Mouse (Mus musculus): ENCODE data around the gene St6gal1.
A peak's percentile ranks its signal among the peaks of the same experiment; 100 is the strongest.

Gene St6gal1

DNA sequence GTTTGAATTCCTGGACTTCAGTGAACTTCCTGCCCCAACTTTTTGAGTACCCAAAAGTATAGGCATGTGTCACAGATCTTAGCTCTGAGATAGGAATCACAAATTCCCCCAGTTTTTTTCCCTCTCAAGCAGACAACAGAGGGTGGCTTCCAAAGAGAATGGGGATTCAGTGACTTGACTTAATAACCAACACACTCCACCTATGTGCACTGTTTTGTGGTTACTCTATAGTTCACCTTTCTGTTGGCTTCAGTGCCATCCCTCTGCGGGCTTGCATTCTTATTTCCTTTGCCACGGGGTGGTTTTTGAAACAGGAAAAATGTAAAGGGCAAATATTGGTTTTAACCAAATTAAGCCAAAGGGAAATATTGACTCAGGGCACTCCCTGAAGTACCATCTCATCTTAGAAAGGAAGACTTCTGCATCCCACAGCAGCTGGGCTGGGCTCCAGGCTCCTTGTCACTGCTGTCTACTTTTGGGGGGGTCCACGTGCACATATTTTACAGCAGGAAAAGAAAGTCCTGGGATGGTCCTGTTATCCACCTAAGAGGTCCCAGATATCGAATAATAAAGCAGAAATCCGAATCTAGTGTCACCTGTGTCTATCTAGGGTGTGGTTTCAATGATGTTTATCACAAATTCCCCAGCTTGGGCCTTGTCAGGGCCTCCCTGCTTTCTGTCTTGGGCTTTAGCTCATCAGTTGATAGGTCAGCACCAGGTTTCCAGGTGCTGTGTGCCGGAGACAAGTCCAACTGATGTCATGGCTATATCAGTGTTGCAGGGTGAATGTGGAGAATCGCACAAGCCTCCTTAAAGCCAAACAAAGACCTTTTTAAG lies 75.6 kb downstream of the St6gal1 start:
- no peak for DNase-seq (ENCODE audit: low spot score)

GRCm38 (mm10) chr16:23301762-23302161 lies 77.2 kb downstream of the St6gal1 start:
- DNase-seq (ENCODE audit: low spot score), result no peak

GRCm38 (mm10) chr16:23305830-23306623 lies 81.5 kb downstream of the St6gal1 start:
- no peak for DNase-seq (ENCODE audit: low spot score)

DNA sequence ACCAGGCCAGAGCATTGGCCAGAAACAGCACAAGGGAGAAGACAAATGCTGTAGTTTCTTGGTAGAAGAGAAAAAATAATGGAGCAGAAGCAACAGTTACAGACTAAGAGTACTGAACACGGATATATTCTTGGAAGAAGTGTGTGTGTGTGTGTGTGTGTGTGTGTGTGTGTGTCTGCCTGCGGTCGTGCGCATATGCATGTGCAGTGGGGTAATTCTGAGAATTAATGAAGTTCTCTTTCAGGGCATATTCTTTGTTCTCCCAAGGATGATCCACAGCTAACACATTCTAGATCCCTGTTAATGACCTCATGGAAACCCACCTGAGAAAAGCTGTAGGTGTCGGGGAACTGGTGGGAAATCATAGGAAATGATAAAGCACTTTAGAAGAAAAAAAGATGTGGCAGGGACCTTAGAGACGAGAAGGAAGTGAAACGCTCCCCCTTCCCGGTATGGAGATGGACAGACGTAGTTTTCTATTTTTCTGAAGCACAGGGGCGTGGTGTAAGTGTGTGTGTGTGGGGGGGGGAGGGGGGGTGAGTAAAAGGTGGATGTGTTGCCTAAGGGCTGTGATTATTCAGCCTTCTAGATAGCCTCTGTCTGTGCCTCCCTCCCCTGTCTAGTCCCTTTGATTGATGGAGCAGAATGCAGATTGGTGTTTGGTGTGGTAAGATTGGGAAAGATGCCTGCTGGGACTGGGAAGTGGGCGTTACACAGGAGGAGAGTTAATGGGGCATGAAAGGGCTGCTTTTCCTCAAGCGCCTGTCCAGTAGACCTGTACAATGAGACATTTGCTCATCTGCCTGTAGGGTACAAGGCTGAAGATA lies 82.8 kb downstream of the St6gal1 start:
- DNase-seq (ENCODE audit: low spot score), result peak; percentile 69

DNA sequence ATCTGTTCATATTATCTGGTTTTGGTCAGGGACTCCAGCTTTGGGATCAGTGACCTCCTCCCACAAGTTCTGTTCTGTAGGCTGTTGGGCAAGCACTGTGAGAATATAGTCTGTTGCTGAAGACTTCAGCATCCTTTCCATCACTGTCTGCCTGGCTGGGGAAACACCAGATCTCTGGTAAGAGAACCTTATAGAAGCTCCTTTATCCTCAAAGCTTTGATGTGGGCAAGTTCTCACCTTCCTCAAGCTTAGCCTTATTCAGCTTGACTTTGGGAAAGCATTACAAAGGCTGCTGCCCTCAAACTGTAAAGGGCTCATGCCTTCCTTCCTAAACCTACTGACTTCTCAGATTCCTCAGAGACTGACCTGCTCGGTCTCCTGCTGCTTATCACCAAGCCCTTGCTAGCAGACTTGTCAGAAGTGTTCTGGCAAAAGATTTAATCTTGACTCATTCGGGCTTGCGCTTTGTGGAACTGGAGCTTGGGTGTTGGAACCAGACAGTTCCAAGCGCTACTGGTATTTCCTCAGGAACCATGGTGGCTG lies 83.5 kb downstream of the St6gal1 start:
- DNase-seq (ENCODE audit: low spot score), result no peak

- no peak for DNase-seq (ENCODE audit: low spot score)
These were observed 84.5 kb downstream of the St6gal1 start for GRCm38 (mm10) chr16:23309080-23309479.

GRCm38 (mm10) chr16:23312604-23313003 lies 88.1 kb downstream of the St6gal1 start:
- no peak for DNase-seq (ENCODE audit: low spot score)

DNA sequence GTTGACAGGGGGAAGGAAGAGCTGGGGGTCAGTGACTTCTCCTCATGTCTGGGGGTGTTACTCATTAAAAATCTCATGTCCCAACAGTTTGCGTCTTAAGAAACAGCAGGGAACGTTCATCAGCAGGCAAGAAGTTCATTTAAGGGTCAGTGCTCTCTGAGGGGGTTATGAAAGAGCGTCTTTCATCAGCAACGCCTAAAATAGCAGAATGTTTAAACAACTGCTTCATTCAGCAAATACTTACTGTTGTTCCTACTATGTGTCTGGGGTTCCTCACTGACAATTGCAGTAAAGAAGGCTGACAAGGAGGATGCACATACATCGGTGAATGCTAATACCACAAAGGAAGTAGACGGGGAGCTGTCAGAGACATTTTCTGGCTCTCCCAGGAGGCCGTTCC lies 90.2 kb downstream of the St6gal1 start:
- peak; percentile 57 for DNase-seq (ENCODE audit: low spot score)

DNA sequence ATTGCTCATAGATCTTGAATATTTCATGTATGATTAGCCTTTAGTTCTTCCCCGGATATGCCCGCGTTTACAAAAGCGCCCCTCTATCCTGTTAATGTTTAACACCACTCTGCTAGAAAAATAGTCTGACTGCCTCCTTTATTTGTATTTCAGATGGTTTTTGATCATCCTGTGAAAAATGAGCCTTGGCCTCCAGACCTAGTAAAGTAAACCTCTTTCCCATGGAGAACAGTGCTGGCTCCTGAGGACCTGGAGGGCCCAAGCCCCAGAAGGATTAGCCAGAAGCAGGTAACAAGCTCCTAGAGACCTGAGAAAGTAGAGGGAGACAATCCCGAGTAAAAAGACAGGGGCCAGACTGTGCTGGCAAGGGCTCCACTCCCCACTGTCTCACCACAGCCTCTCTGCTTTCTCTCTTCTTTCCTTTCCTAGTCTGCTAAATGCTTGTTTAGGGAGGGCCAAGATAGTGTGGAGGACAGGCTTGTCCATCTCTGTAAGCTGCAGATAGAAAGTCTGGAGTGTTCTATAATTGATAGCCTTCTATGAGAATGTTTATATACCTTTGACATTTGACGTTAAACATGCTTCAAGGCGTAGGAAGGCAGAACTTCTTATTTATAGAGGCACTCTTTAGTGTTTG lies 93.0 kb downstream of the St6gal1 start:
- no peak for DNase-seq (ENCODE audit: low spot score)

DNA sequence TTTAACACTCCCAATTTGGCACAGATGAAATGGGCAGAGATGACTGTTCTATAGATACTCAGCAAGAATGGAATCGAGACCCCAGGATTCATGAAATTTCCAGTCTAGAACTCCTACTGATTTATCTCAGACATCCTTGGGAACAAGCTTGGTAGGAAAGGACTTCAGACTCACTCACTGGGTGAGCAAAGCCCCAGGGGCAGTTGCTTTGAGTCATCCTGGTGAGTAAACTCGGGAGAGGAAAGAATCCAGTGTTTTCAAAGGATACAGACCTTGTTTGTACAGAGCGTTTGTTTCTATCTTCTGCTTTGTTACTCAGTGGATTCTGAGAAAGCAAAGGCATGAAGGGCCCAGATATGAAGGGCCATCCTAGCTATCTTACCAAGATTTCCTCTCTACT lies 95.5 kb downstream of the St6gal1 start:
- no peak for DNase-seq (ENCODE audit: low spot score)

DNA sequence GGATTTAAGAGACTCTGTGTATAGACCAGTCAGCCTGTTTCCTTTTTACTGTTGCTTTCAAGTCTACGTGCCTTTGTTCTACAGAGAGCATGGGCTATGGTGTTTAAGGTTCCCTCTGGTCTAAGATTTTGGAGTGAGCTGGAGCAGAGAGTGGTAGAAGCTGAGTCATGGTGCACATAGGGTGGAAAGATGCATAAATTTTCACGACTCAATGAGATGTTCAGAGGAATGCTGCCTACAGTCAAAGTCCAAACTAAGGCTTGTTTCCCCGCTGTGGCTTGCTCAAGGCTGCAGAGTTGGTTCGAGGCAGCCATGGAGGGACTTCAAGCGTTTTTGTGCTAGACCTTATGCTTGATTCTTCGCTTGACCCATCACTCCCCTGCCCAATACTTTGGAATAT lies 96.0 kb downstream of the St6gal1 start:
- DNase-seq (ENCODE audit: low spot score), result no peak

DNA sequence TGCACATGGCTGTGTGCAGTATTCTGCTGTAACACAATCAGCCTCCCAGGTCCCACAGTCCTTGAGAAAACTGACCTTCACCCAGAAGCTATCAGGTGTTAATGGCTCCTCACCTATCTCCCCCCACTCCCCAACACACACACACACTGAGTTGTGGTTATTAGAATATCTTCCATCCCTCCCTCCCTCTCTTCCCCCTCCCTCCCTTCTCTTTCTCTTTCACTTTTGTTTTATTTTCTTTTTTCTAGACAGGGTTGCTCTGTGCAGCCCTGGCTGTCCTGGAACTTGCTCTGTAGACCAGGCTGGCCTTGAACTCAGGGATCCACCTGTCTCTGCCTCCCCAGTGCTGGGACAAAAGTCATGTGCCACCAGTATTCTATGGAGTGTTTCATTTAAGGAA lies 97.9 kb downstream of the St6gal1 start:
- no peak for DNase-seq (ENCODE audit: low spot score)

DNA sequence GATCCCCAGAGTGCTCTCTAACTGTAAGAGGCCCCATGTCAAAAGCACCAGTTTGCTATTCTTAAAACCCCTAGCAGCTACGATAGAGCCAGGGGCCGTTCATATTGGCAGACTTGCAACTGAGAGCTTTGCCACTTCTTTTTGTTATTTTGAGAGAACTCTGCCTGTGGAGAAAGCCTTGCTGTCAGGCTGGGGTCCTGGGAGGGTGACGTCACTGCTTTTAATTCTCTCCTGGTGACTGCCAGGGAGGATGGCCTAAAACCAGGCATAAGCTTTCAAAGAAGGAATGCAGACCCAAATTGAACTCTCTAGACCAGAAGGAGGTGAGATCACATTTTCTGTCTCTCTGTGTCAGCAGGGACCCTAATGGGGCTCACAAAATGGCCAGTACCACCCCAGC lies 99.4 kb downstream of the St6gal1 start:
- peak; percentile 34 for DNase-seq (ENCODE audit: low spot score)

DNA sequence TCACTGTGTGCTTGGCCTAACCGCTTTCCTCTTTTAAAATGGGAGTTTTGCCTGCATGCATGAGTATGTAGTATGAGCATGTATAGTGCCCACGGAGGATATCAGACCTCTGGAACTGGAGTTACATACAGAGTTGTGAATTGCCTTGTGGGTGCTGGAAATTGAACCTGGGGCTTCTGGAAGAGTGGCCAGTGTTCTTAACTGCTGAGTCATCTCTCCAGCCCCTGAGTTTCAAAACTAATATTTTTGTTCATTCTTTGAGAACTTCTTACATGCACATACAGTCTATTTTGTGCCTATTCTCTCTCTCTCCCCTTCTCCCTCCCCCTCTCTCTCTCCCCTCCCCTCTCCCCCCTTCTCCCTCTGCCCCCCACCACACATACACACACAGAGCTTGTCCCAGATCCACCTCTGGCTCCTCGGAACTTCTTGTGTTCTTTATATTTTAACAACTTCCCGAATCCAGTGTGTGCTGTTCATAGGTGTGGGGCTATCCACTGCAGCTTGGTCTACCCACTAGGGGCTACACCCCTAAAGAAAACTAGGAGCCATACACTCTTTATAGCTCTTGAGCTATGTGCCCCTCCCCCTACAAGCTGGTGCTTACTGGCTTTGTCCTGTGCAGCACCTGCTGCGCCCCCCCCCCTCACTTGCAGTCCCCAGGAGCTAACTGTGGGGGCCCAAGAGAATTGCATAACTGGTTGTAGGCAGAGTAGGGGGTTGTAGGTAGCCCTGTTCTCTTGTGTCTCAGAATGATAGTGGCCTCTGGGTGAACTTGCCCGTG lies 100.5 kb downstream of the St6gal1 start:
- no peak for DNase-seq (ENCODE audit: low spot score)

GRCm38 (mm10) chr16:23326664-23327063 lies 102.1 kb downstream of the St6gal1 start:
- DNase-seq (ENCODE audit: low spot score), result no peak

DNA sequence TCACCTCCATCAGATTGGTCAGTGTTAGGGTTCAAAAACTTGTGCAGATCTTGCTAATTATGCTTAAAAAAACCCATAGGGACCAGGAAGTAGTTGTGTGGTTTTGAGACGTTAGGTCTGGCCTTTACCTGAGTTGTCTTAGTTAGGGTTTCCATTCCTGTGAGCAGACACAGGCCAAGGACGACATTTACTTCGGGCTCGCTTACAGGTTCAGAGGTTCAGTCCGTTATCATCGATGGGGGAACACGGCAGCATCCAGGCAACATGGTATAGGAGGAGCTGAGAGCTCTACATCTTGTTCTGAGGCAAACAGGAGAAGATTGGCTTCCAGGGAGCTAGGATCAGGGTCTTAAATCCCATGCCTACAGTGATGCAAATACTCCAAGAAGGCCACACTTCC lies 102.7 kb downstream of the St6gal1 start:
- DNase-seq (ENCODE audit: low spot score), result no peak

DNA sequence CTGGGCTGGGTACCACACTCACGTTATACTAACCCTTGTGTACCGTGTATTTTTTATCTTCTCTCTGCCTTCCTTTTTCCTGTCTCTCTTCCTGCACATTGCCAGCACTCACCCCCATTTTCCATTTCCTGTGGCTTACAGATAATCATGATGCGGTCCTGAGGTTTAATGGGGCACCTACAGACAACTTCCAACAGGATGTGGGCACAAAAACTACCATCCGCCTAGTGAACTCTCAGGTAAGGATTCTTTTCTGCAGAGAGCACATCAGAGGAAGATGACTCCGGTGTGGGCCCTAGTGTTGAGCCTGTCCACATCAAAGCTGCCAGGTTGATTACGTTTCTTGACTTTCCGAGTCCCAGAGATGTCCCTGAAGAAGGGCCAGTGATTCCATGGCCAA lies 103.7 kb downstream of the St6gal1 start:
- DNase-seq (ENCODE audit: low spot score), result no peak

- DNase-seq (ENCODE audit: low spot score), result no peak
These were observed 107.6 kb downstream of the St6gal1 start for GRCm38 (mm10) chr16:23332136-23332535.

DNA sequence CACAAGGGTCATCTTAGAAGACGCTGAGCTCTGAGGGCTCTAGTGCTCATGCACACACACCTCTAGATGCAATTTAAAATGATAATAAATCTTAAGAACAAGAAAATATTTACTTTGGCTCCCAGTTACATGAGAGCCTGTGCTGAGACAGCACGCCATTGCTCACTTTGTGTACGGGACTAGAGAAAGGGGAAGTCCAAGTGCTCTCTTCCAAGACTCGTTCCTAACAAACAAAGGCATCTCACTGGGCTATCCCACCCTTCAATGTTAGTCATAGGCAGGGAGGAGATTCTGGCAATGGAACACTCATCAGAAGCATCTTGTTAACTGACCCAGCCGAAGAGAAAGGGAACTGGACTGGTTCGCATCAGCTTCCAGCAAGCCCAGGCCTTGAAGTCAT lies 108.1 kb downstream of the St6gal1 start:
- DNase-seq (ENCODE audit: low spot score), result no peak

- DNase-seq (ENCODE audit: low spot score), result no peak
These were observed 109.5 kb downstream of the St6gal1 start for GRCm38 (mm10) chr16:23333875-23334551.

Measured in embryo, embryonic 10 days (tissue).